Mouse (Mus musculus): ENCODE measurements around the gene Tiam1. TPM values are rescaled to one million over a fixed set of nuclear protein-coding genes. Genes with fewer than 3 reads are reported as not detected.

Gene Tiam1
- polyA plus RNA-seq, 1 experiment: not detected

DNA sequence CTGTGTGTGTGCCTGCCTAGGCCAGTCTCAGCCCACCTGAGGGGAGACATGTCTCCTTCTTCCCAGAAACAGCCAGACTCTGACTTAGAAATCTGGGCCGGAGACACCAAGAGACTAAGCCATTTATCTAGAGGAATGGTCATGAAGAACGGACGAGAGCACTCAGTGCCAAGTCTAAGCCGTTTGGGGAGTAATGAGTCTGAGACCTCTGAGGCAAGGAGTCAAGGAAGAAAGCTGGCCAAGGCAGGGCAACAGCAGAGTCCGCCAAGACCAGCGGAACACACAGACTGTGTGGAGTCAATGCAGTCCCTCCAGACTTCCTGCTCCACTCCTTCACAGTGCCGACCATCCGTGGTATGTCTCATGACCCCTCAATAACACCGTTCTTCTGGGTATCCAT, 129.0 kb downstream of the Tiam1 start:
- 82% methylated on average over 9 of the region's 9 CpGs for WGBS
- Histone ChIP-seq H3K27ac (ENCODE audit: insufficient read depth, low read depth, low read length) (no peak overlapping the region), H3K4me1 (ENCODE audit: control insufficient read depth, insufficient read depth, low read length) (peaks cover 11% of the 10 kb centered on the region), H3K4me3 (ENCODE audit: insufficient read depth, low read depth, low read length) (no peak overlapping the region)
- TF ChIP-seq CTCF (IDR thresholded peaks at IDR 0.05; ENCODE audit: insufficient read depth, low read depth, low read length) (no peak), POLR2A (IDR thresholded peaks at IDR 0.05; ENCODE audit: insufficient read depth, low read depth, low read length) (no peak)

DNA sequence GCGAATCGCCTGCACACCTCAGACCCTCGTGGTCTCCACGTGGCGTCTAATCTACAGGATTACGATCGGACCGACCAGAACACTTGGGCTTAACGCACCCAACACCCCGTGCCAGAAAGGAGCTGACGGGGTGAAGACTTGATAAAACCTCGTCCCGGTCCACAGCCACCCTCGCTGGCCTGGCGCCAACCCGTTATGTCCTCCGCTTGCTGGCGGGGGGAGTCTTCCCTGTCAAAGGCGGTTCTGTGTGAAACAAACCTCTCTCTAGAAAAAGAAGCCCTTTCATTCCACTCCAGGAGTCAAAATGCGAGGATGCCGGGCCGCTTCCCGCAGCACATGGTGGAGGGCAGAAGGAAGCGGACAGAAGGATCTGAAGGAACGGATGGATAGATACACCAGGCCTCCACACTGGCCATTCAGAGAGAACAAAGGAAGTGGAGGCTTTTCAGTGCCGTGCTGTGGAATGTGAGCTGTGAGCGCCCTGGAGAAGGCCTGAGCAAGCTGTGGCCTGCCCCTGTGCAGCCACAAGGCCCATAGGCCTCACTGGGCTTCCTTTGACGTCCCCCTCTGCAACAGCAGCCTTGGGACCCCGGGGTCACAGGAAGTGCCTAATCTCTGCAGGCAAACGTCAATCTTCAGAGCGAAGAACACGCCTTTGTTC, 131.9 kb downstream of the Tiam1 start:
- 83% methylated on average over 32 of the region's 32 CpGs for WGBS
- Histone ChIP-seq H3K27ac (ENCODE audit: insufficient read depth, low read depth, low read length) (no peak overlapping the region), H3K4me3 (ENCODE audit: insufficient read depth, low read depth, low read length) (no peak overlapping the region), H3K4me1 (ENCODE audit: control insufficient read depth, insufficient read depth, low read length) (peaks cover 11% of the 10 kb centered on the region)
- TF ChIP-seq CTCF (IDR thresholded peaks at IDR 0.05; ENCODE audit: insufficient read depth, low read depth, low read length) (no peak), POLR2A (IDR thresholded peaks at IDR 0.05; ENCODE audit: insufficient read depth, low read depth, low read length) (no peak)

DNA sequence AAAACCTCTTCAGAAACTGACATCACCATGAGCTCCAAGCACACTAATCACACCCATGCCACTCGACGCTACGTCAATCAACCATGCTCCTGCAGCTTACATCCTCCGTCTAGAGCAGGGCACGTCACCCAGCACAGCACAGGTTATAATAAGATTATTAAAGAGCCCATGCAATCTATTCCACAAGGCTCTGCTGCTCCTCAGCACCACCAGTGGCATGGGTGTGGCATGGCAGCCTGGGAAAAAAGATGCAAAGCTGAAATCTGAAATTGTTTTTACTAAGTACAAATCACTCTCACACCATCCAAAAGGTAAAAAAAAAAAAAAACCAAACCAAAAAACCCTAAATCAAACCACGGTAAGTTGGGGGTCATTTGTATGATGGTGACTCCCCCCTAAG, 135.1 kb downstream of the Tiam1 start:
- TF ChIP-seq CTCF (IDR thresholded peaks at IDR 0.05; ENCODE audit: insufficient read depth, low read depth, low read length) (no peak), POLR2A (IDR thresholded peaks at IDR 0.05; ENCODE audit: insufficient read depth, low read depth, low read length) (no peak)
- H3K4me3 ChIP-seq (ENCODE audit: insufficient read depth, low read depth, low read length): no peak overlapping the region
- H3K4me1 ChIP-seq (ENCODE audit: control insufficient read depth, insufficient read depth, low read length): peaks cover 8% of the 10 kb centered on the region
- WGBS: 90% methylated on average over 6 of the region's 6 CpGs
- no peak overlapping the region for H3K27ac ChIP-seq (ENCODE audit: insufficient read depth, low read depth, low read length)

DNA sequence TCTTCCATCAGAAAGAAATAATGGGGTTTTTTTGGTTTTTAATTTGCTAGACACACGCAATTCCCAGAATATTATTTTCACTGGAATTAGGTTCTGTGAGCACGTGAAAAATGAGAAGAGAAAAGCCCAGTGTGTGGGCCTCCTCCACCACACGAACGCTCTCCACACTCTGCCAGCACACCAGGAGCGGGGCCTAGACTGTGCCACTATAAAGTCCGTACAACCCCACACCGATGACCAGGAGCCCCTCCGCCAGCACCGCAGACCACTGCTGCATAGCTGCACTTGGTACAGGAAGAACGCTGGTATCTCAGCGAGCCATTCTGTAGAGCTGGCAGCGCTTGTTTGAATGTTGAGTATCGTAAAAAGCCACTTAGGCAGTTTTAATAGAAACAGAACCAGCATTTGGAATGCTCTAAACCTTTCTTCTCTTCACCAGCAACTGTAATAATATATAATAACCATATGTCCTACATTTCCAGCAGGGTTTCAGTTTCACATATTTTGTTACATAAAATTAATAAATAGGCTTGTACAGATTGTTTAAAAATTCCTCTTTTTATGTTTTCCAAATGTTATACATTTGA, 136.1 kb downstream of the Tiam1 start:
- WGBS: 86% methylated on average over 13 of the region's 13 CpGs
- TF ChIP-seq POLR2A (IDR thresholded peaks at IDR 0.05; ENCODE audit: insufficient read depth, low read depth, low read length): no peak
- no peak for TF ChIP-seq CTCF (IDR thresholded peaks at IDR 0.05; ENCODE audit: insufficient read depth, low read depth, low read length)
- H3K4me3 ChIP-seq (ENCODE audit: insufficient read depth, low read depth, low read length): no peak overlapping the region
- peaks cover 8% of the 10 kb centered on the region for H3K4me1 ChIP-seq (ENCODE audit: control insufficient read depth, insufficient read depth, low read length)
- no peak overlapping the region for H3K27ac ChIP-seq (ENCODE audit: insufficient read depth, low read depth, low read length)

DNA sequence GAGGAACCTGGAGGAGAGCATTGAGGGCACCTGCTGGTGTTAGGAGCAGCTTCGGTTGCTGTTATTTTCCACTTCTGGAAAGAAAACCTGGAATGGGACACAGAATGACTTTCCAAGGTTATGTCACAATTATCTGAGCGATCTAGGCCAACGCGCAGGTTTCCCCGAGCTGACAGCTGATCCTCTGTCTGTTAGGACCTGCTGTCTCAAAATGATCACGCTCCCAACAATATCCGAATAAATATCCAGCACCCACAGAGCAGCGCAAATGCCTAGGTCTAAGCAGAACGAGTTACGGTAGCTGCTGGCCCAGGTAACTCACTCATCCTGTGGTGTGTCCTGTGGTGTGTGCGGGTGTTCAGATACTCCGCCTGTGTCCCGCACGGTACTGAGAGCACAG, 140.0 kb downstream of the Tiam1 start:
- no peak overlapping the region for H3K27ac ChIP-seq (ENCODE audit: insufficient read depth, low read depth, low read length)
- no peak overlapping the region for H3K4me3 ChIP-seq (ENCODE audit: insufficient read depth, low read depth, low read length)
- TF ChIP-seq POLR2A (IDR thresholded peaks at IDR 0.05; ENCODE audit: insufficient read depth, low read depth, low read length): no peak
- no peak for TF ChIP-seq CTCF (IDR thresholded peaks at IDR 0.05; ENCODE audit: insufficient read depth, low read depth, low read length)
- WGBS: 95% methylated on average over 14 of the region's 14 CpGs
- no peaks in the 10 kb centered on the region for H3K4me1 ChIP-seq (ENCODE audit: control insufficient read depth, insufficient read depth, low read length)

DNA sequence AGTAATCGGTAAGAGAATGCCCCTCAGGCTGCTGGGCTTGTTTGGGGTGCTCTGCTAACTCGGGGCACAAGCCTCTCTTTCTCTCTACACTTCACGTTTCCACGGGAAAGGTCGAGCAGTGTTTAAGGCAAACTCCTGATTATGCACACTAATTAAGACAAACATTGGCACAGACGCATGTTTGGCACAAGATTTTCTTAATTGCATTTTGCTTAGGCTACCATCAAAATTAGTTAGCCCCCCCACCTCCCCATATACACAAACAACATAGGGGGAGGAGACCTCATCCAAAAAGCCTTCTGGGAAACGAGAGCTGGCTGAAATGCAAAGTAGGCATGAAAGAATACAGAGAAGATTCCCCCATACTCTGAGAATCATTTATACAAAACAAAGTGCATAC, 148.4 kb downstream of the Tiam1 start:
- TF ChIP-seq POLR2A (IDR thresholded peaks at IDR 0.05; ENCODE audit: insufficient read depth, low read depth, low read length) (no peak), CTCF (IDR thresholded peaks at IDR 0.05; ENCODE audit: insufficient read depth, low read depth, low read length) (no peak)
- H3K4me1 ChIP-seq (ENCODE audit: control insufficient read depth, insufficient read depth, low read length): peaks cover 17% of the 10 kb centered on the region
- WGBS: 29% methylated on average over 7 of the region's 7 CpGs
- no peak overlapping the region for H3K27ac ChIP-seq (ENCODE audit: insufficient read depth, low read depth, low read length)
- H3K4me3 ChIP-seq (ENCODE audit: insufficient read depth, low read depth, low read length): no peak overlapping the region

DNA sequence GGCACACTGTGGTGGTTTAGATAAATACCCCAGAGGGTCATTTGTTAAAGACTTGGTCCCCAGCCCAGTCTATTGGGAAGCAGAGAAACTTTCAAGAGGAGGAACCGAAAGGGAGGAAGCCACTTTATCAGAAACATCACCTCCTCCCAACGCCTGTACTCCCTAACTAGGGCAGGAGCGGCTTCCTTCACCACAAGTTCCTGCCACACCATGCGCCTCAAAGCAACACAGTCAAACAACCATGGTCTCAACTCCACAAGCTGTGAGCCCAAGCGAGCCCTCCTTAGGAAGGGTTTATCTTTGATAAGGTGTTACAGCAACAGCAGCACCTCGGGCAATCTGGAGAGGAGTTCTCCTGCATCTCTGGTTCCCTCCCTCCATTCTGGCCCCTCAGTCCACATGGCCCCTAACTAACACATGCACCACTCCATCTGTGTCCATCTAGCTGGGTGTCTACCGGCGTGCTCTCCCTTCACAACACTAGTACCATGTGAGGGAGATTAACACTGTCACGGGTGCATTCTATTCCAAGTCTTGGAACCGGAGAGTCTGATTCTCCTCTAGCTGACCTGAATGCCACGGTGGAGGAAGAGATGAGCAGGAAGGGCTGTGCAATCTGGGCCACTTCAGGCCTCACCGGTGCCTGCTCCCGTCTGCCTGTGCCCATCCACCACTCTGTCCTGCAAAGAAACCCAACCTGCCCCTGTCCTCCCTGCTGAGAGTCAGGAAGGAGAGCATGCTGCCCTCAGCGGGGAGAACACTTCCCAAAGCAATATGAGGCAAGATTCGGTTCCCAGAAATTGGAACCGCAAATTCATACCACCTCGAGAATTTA, 149.4 kb downstream of the Tiam1 start:
- TF ChIP-seq CTCF (IDR thresholded peaks at IDR 0.05; ENCODE audit: insufficient read depth, low read depth, low read length): no peak
- TF ChIP-seq POLR2A (IDR thresholded peaks at IDR 0.05; ENCODE audit: insufficient read depth, low read depth, low read length): no peak
- Histone ChIP-seq H3K4me3 (ENCODE audit: insufficient read depth, low read depth, low read length) (no peak overlapping the region), H3K4me1 (ENCODE audit: control insufficient read depth, insufficient read depth, low read length) (peaks cover 21% of the 10 kb centered on the region), H3K27ac (ENCODE audit: insufficient read depth, low read depth, low read length) (no peak overlapping the region)
- WGBS: 83% methylated on average over 17 of the region's 17 CpGs

DNA sequence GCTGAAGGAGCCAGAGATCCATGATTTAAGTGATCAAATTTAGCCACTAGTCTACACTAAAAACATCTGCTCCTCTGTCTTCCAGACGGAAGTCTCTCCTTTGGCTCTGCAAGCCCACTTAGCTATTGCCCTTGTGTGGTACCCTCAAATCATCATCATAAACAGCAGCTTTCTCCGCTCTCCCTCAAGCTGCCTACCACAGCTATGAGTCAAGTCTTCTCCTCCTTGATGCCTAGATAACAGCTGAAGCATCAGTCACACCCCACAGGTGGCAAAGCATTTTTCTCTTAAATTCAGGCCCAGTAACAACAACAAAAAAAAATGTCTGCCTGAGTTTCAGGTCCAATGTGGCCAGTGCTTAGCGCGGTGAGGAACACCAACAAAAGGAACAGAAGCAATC, 150.1 kb downstream of the Tiam1 start:
- Histone ChIP-seq H3K27ac (ENCODE audit: insufficient read depth, low read depth, low read length) (no peak overlapping the region), H3K4me1 (ENCODE audit: control insufficient read depth, insufficient read depth, low read length) (peaks cover 24% of the 10 kb centered on the region), H3K4me3 (ENCODE audit: insufficient read depth, low read depth, low read length) (no peak overlapping the region)
- TF ChIP-seq POLR2A (IDR thresholded peaks at IDR 0.05; ENCODE audit: insufficient read depth, low read depth, low read length) (no peak), CTCF (IDR thresholded peaks at IDR 0.05; ENCODE audit: insufficient read depth, low read depth, low read length) (no peak)
- WGBS: 89% methylated on average over 4 of the region's 4 CpGs

DNA sequence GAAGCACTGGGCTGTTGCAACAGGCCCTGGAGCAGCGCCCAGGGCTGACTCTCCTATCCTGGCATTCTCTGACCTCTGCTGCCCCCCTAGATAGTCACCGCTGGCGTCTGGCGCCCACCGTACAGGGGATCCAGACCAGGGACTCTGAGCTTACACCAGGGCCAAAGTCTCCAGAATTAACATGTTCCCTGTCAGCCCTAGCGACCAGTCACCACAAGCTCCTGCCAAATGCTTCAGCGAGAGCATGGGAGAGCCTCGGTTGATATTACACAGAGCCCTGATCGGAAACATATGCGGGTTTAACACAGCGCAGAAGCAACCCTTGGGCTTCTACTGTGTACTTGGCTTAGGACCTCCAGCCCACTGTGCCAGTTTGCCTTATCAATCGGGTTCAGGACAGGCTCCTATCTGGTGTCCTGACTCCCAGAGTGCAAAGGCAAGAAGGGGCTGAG, 151.8 kb downstream of the Tiam1 start:
- Histone ChIP-seq H3K4me1 (ENCODE audit: control insufficient read depth, insufficient read depth, low read length) (peaks cover 33% of the 10 kb centered on the region), H3K27ac (ENCODE audit: insufficient read depth, low read depth, low read length) (no peak overlapping the region), H3K4me3 (ENCODE audit: insufficient read depth, low read depth, low read length) (no peak overlapping the region)
- 78% methylated on average over 12 of the region's 12 CpGs for WGBS
- TF ChIP-seq CTCF (IDR thresholded peaks at IDR 0.05; ENCODE audit: insufficient read depth, low read depth, low read length): no peak
- no peak for TF ChIP-seq POLR2A (IDR thresholded peaks at IDR 0.05; ENCODE audit: insufficient read depth, low read depth, low read length)
